Mouse (Mus musculus) embryonic stem cell, embryonic (primary cell): ENCODE results near the gene Cul5.

Source experiments
- CTCF ChIA-PET, 4 experiments: fragments of 300-600 bp in 2 of 4; fragments of 350-600 bp in 2 of 4; sonication (Branson Sonifier 250); formaldehyde crosslinking; loops; one replicate each; lab custom pipeline; 2022; ENCODE audit warnings: inconsistent platforms in 2 of 4; lab: Charles Lee
- POLR2A ChIA-PET, 4 experiments: fragments of 300-600 bp in 2 of 4; fragments of 350-600 bp in 2 of 4; sonication (Branson Sonifier 250); formaldehyde crosslinking; loops; one replicate each; lab custom pipeline; 2022; ENCODE audit warnings: antibody characterized with exemption in 4 of 4, inconsistent platforms in 1 of 4; lab: Charles Lee

Cul5 gene

GRCm38 (mm10) chr9:53669680-53670219 is at the start of gene Cul5:
Cul5 (minus strand) TSS chr9:53670014.
- ChIA-PET POLR2A (interaction anchor here (0.5 to 3.1 kb wide), 31 partner anchors 8 to 1131 kb away, joined by 3 to 19 read pairs (median 4); partner anchors contain the start of genes Acat1 (in 1 of the 4), Atm (in 1 of the 4), Ddx10 (in 1 of the 4) and Npat (in 1 of the 4)), CTCF (interaction anchor here (0.6 to 1.9 kb wide), 18 partner anchors 9 to 415 kb away, joined by 3 to 15 read pairs (median 4); partner anchors contain the start of genes Acat1 (in 1 of the 4) and Rab39 (in 1 of the 4))

GRCm38 (mm10) chr9:53705992-53706696 is 36.3 kb upstream of the Cul5 start, which contains the start of gene Rab39:
Rab39 (minus strand) TSS chr9:53706232.
- CTCF ChIA-PET = interaction anchor here in 3 of 4 experiments (0.6 to 2.5 kb wide), 12 partner anchors 14 to 174 kb away, joined by 3 to 14 read pairs (median 5); partner anchors contain the start of gene Cul5 (in 1 of the 3)

GRCm38 (mm10) chr9:53705491-53705991 is 35.7 kb upstream of the Cul5 start:
- ChIA-PET POLR2A (interaction anchor here in 3 of 4 experiments (0.6 to 2.1 kb wide), 18 partner anchors 9 to 510 kb away, joined by 3 to 16 read pairs (median 5); partner anchors contain the start of genes Cul5 (in 1 of the 3) and Slc35f2 (in 1 of the 3)), CTCF (interaction anchor here in 3 of 4 experiments (0.6 to 2.5 kb wide), 10 partner anchors 13 to 124 kb away, joined by 3 to 14 read pairs (median 5); partner anchors contain the start of gene Cul5 (in 1 of the 3))

More at GRCm38 (mm10) chr9:53705992-53706696, 36.3 kb upstream of the Cul5 start, which contains the start of gene Rab39:
- POLR2A ChIA-PET = interaction anchor here (0.6 to 2.1 kb wide), 21 partner anchors 8 to 510 kb away, joined by 3 to 16 read pairs (median 5); partner anchors contain the start of genes Cul5 (in 1 of the 4) and Slc35f2 (in 1 of the 4)

- CTCF ChIA-PET = no interaction called here
- POLR2A ChIA-PET = interaction anchor here in 2 of 4 experiments (1.0 to 1.4 kb wide), 3 partner anchors 10 to 69 kb away, joined by 3 to 6 read pairs (median 4); partner anchors contain the start of gene Slc35f2 (in 1 of the 2)
Observed at GRCm38 (mm10) chr9:53702991-53703390, 33.2 kb upstream of the Cul5 start.

GRCm38 (mm10) chr9:53700496-53700895 is 30.7 kb upstream of the Cul5 start:
- ChIA-PET CTCF (interaction anchor here in 1 of 4 experiments (1.4 kb wide), 1 partner anchor 8 kb away, joined by 4 read pairs; no protein-coding TSS in a partner anchor), POLR2A (interaction anchor here in 2 of 4 experiments (0.7 to 1.8 kb wide), 7 partner anchors 8 to 75 kb away, joined by 3 to 6 read pairs (median 3); no protein-coding TSS in a partner anchor)

- ChIA-PET POLR2A (interaction anchor here in 2 of 4 experiments (0.6 to 1.8 kb wide), 4 partner anchors 10 to 833 kb away, joined by 3 to 8 read pairs (median 6); partner anchors contain the start of genes Cul5 (in 1 of the 2) and Rab39 (in 1 of the 2)), CTCF (interaction anchor here in 1 of 4 experiments (0.7 kb wide), 1 partner anchor 42 kb away, joined by 4 read pairs; no protein-coding TSS in a partner anchor)
Observed at GRCm38 (mm10) chr9:53695846-53696245, 26.0 kb upstream of the Cul5 start.

- ChIA-PET CTCF (interaction anchor here in 2 of 4 experiments (0.6 to 2.1 kb wide), 2 partner anchors 20 to 281 kb away, joined by 3 to 5 read pairs; no protein-coding TSS in a partner anchor), POLR2A (interaction anchor here in 2 of 4 experiments (1.3 to 4.6 kb wide), 4 partner anchors 9 to 125 kb away, joined by 3 to 24 read pairs (median 11); partner anchors contain the start of gene Rab39 (in 1 of the 2))
Observed at GRCm38 (mm10) chr9:53693718-53694117, 23.9 kb upstream of the Cul5 start.

- CTCF ChIA-PET = interaction anchor here (0.6 to 2.1 kb wide), 13 partner anchors 9 to 1094 kb away, joined by 3 to 11 read pairs (median 4); partner anchors contain the start of gene Cul5 (in 1 of the 4)
- POLR2A ChIA-PET = interaction anchor here in 3 of 4 experiments (0.6 to 4.6 kb wide), 23 partner anchors 9 to 1268 kb away, joined by 3 to 26 read pairs (median 5); partner anchors contain the start of genes Cul5 (in 1 of the 3) and Rab39 (in 1 of the 3)
Observed at GRCm38 (mm10) chr9:53691745-53692670, 22.2 kb upstream of the Cul5 start.

GRCm38 (mm10) chr9:53680851-53681250 is 11.0 kb upstream of the Cul5 start:
- POLR2A ChIA-PET = interaction anchor here in 3 of 4 experiments (0.6 to 2.9 kb wide), 13 partner anchors 11 to 350 kb away, joined by 3 to 26 read pairs (median 4); partner anchors contain the start of genes Cul5 (in 3 of the 3) and Rab39 (in 1 of the 3)

GRCm38 (mm10) chr9:53676921-53677320 is 7.1 kb upstream of the Cul5 start:
- ChIA-PET POLR2A (interaction anchor here in 3 of 4 experiments (1.0 to 2.2 kb wide), 9 partner anchors 9 to 15 kb away, joined by 3 to 19 read pairs (median 5); no protein-coding TSS in a partner anchor), CTCF (interaction anchor here in 1 of 4 experiments (1.0 kb wide), 1 partner anchor 9 kb away, joined by 6 read pairs; no protein-coding TSS in a partner anchor)

More at GRCm38 (mm10) chr9:53680851-53681250, 11.0 kb upstream of the Cul5 start:
- CTCF ChIA-PET = interaction anchor here in 2 of 4 experiments (0.6 to 1.7 kb wide), 4 partner anchors 11 to 197 kb away, joined by 3 to 7 read pairs (median 4); partner anchors contain the start of gene Cul5 (in 1 of the 2)

GRCm38 (mm10) chr9:53673571-53673970 is 3.8 kb upstream of the Cul5 start:
- CTCF ChIA-PET = interaction anchor here (0.5 to 1.0 kb wide), 21 partner anchors 9 to 1600 kb away, joined by 3 to 11 read pairs (median 4); partner anchors contain the start of genes Acat1 (in 1 of the 4) and Rab39 (in 1 of the 4)

GRCm38 (mm10) chr9:53667020-53667669 is 2.7 kb downstream of the Cul5 start:
- POLR2A ChIA-PET = interaction anchor here (0.5 to 3.1 kb wide), 52 partner anchors 8 to 1316 kb away, joined by 3 to 24 read pairs (median 4); partner anchors contain the start of genes Atm (in 2 of the 4), Rab39 (in 2 of the 4), Slc35f2 (in 2 of the 4) and Acat1 (in 1 of the 4)
- CTCF ChIA-PET = interaction anchor here (0.5 to 1.8 kb wide), 27 partner anchors 10 to 298 kb away, joined by 3 to 7 read pairs (median 3); partner anchors contain the start of genes Rab39 (in 3 of the 4), Acat1 (in 1 of the 4) and Sln (in 1 of the 4)

More at GRCm38 (mm10) chr9:53673571-53673970, 3.8 kb upstream of the Cul5 start:
- POLR2A ChIA-PET = interaction anchor here in 3 of 4 experiments (0.6 to 1.7 kb wide), 9 partner anchors 9 to 353 kb away, joined by 3 to 11 read pairs (median 3); no protein-coding TSS in a partner anchor

GRCm38 (mm10) chr9:53666665-53667019 is 3.2 kb downstream of the Cul5 start:
- ChIA-PET CTCF (interaction anchor here in 3 of 4 experiments (0.9 to 1.8 kb wide), 6 partner anchors 10 to 126 kb away, joined by 3 to 7 read pairs (median 4); partner anchors contain the start of gene Acat1 (in 1 of the 3)), POLR2A (interaction anchor here in 3 of 4 experiments (0.9 to 3.1 kb wide), 20 partner anchors 9 to 432 kb away, joined by 3 to 24 read pairs (median 5); partner anchors contain the start of genes Rab39 (in 2 of the 3), Acat1 (in 1 of the 3), Atm (in 1 of the 3) and Npat (in 1 of the 3))

- POLR2A ChIA-PET = interaction anchor here in 3 of 4 experiments (0.6 to 3.1 kb wide), 8 partner anchors 9 to 393 kb away, joined by 3 to 9 read pairs (median 3); no protein-coding TSS in a partner anchor
Observed at GRCm38 (mm10) chr9:53665428-53665827, 4.4 kb downstream of the Cul5 start.

GRCm38 (mm10) chr9:53664819-53665218 is 5.0 kb downstream of the Cul5 start:
- ChIA-PET CTCF (no interaction called here), POLR2A (interaction anchor here (0.5 to 3.1 kb wide), 9 partner anchors 8 to 227 kb away, joined by 3 to 9 read pairs (median 4); partner anchors contain the start of gene Rab39 (in 1 of the 4))

More at GRCm38 (mm10) chr9:53665428-53665827, 4.4 kb downstream of the Cul5 start:
- CTCF ChIA-PET = no interaction called here
